Mouse (Mus musculus) myocyte (in vitro differentiated cells): ENCODE data around the gene 1300017J02Rik.

Experiments used
- MYOG ChIP-seq, 3 experiments: IDR thresholded peaks; one replicate each; pipeline ENCODE4 v1.6.1; 2011; ENCODE audit warnings: control low read depth in 2 of 3, low read depth in 2 of 3, mild to moderate bottlenecking in 2 of 3; ENCODE audit not compliant: insufficient read length in 2 of 3, control insufficient read depth in 1 of 3, insufficient read depth in 1 of 3
- POLR2A ChIP-seq: IDR thresholded peaks from one replicate; pipeline ENCODE4 v1.6.1; 2011; ENCODE audit warnings: low read depth, mild to moderate bottlenecking, control low read depth, moderate library complexity; ENCODE audit not compliant: insufficient read length
- TCF12 ChIP-seq: IDR thresholded peaks from one replicate; pipeline ENCODE4 v1.6.1; 2011; ENCODE audit warnings: mild to moderate bottlenecking, control low read depth; ENCODE audit not compliant: poor library complexity, insufficient read depth, severe bottlenecking
- TCF3 ChIP-seq: IDR thresholded peaks from one replicate; pipeline ENCODE4 v1.6.1; 2011; ENCODE audit warnings: low read depth, control low read depth; ENCODE audit not compliant: insufficient read length

- TF ChIP-seq TCF12 (no peak), MYOG (IDR thresholded peaks at IDR 0.05; ENCODE audit: control insufficient read depth in 1 of 3, insufficient read depth in 1 of 3, insufficient read length in 2 of 3, low read depth in 2 of 3) (no peak), POLR2A (no peak), TCF3 (no peak)
Observed at GRCm38 (mm10) chr9:103294507-103294906, 10.4 kb downstream of the 1300017J02Rik start.
